Mouse (Mus musculus) forebrain, embryonic 10.5 days (tissue): ENCODE results near the gene Prss57. TPM values are rescaled to one million over a fixed set of nuclear protein-coding genes. Genes with fewer than 3 reads are reported as not detected.

Experiments
- DNase-seq: peaks from one replicate; pipeline ENCODE4 v3.0.0-alpha.2; 2017; ENCODE audit warnings: low spot score; ENCODE audit errors: extremely low spot score
- H3K27ac ChIP-seq: fragments of 300-500 bp; sonication (generic); 2 replicates; pipeline ENCODE4 v1.5.1; 2016; ENCODE audit warnings: mild to moderate bottlenecking
- H3K27me3 ChIP-seq: fragments of 300-500 bp; sonication (generic); 2 replicates; pipeline ENCODE4 v1.6.1; 2016; ENCODE audit warnings: mild to moderate bottlenecking; ENCODE audit not compliant: poor library complexity, severe bottlenecking
- H3K36me3 ChIP-seq: fragments of 300-500 bp; sonication (generic); replicated peaks from 2 replicates; pipeline ENCODE4 v1.6.1; 2016; ENCODE audit warnings: mild to moderate bottlenecking, moderate library complexity
- H3K4me1 ChIP-seq: fragments of 300-500 bp; sonication (generic); 2 replicates; pipeline ENCODE4 v1.6.1; 2016
- H3K4me3 ChIP-seq: fragments of 300-500 bp; sonication (generic); 2 replicates; pipeline ENCODE4 v1.5.1; 2016; ENCODE audit warnings: mild to moderate bottlenecking, moderate library complexity
- H3K9me3 ChIP-seq: fragments of 300-500 bp; sonication (generic); 2 replicates; pipeline ENCODE4 v1.6.1; 2016; ENCODE audit warnings: mild to moderate bottlenecking, moderate library complexity
- WGBS: fragments of 180-500 bp; shearing (Covaris S2); methylation state at CpG from one replicate; pipeline ENCODE4 v1.1.7; 2016; 5-methylcytosine and 5-hydroxymethylcytosine counted together
- polyA plus RNA-seq: library from polyadenylated mRNA; unstranded; fragments of >200 nt; fragmentation: Nextera tagmentation; extraction: Ambion mirVana; gene quantifications from 2 replicates; pipeline ENCODE4 v1.2.1, GENCODE M21; 2016

Prss57 gene
- polyA plus RNA-seq, 1 experiment from 2014 or later, result not detected

DNA sequence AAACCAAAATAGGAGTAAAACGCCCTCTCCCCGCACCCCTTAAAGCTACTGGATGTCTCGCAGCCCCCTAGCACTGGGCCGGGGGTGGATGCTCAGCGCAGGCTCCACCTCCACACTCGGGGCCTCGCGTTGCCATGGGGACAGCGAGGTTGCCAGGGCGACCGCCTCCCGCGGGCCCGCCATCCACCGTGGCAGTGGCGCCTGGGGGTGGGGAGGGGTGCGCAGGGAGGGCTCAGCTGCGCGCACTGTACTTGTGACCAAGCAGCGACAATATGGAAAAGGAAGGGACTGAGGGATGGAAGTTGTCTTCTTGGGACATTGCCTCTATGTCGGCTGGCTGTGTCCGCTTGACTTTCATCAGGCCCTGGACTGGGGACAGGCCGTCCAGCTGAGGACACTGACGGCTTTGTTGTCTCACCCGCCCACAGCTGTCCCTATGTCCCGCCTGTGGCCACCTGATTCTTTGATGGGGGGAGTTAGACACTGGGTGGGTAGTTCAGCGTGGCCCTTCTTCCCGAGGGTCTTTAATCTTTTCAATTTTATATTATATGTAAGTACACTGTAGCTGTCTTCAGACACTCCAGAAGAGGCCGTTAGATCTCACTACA lies 13.1 kb upstream of the Prss57 start:
- H3K9me3 ChIP-seq, result no peaks in the 10 kb centered on the region
- peaks cover 41% of the 10 kb centered on the region for H3K36me3 ChIP-seq
- H3K4me1 ChIP-seq, result peaks cover 83% of the 10 kb centered on the region
- peak overlapping the region; percentile 45 for H3K4me3 ChIP-seq
- 6% methylated on average over 29 of the region's 29 CpGs for WGBS
- peak; percentile 92 for DNase-seq
- H3K27ac ChIP-seq, result peak overlapping the region; percentile 90
- no peaks in the 10 kb centered on the region for H3K27me3 ChIP-seq

DNA sequence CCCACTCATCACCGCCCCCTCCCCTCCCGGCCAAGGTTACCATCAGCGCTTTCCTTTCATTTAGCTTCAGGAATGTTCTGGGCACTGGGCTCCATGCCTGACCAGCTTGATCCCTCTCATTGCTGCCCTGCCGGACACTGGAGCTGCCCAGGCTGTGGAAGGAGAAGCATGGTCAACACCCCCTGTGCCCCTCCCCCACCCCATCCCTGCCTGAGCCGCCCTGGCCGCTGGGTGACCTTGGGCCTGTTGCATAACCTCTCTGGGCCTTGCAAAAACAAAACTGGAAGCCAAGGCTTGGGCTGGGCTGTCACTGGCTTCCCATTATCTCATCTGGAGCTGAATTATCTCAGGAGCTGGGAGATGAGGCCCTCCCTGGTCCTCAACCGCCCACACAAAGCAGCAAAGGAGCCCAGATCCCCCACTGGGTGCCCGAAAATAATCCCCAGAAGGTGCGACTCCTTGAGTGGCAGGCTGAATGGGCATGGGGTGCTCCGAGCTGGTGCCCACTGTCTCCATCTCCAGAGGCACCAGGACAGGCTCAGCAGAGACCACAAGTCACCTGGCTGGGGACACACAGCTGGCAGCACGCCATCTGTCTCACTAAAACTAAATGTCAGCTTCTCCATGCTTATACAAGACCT lies 11.7 kb upstream of the Prss57 start:
- Histone ChIP-seq H3K4me1 (peaks cover 74% of the 10 kb centered on the region), H3K27ac (peak overlapping the region; percentile 90), H3K27me3 (no peaks in the 10 kb centered on the region), H3K9me3 (no peaks in the 10 kb centered on the region), H3K36me3 (peaks cover 28% of the 10 kb centered on the region), H3K4me3 (peak overlapping the region; percentile 13; the same call in 1 of the 2 replicates)
- no peak for DNase-seq
- 35% methylated on average over 11 of the region's 11 CpGs for WGBS

DNA sequence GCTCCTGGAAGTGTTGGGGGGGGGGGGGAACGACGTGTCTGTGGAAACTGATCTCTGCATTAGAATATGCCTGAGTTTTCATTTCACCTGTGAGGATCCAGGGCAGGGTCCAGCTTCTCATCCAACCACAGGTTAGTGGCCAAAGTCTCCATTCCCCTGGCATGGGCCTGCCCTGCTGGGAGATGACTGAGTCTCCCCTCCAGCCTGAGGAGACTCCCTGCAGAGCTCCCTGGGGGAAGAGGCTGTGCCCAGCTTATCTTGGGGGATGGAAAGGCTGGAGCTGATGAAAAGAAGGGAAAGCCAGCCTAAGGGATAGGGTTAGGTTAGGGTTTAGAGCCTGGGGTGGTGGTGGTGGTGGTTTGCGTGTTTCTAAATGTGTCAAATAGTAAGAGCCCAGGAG lies 11.1 kb upstream of the Prss57 start:
- 16% methylated on average over 3 of the region's 3 CpGs for WGBS
- Histone ChIP-seq H3K4me1 (peaks cover 74% of the 10 kb centered on the region), H3K9me3 (no peaks in the 10 kb centered on the region), H3K36me3 (peaks cover 27% of the 10 kb centered on the region), H3K27ac (peak overlapping the region; percentile 90), H3K27me3 (no peaks in the 10 kb centered on the region), H3K4me3 (peak overlapping the region; percentile 13; the same call in 1 of the 2 replicates)
- DNase-seq, result no peak

DNA sequence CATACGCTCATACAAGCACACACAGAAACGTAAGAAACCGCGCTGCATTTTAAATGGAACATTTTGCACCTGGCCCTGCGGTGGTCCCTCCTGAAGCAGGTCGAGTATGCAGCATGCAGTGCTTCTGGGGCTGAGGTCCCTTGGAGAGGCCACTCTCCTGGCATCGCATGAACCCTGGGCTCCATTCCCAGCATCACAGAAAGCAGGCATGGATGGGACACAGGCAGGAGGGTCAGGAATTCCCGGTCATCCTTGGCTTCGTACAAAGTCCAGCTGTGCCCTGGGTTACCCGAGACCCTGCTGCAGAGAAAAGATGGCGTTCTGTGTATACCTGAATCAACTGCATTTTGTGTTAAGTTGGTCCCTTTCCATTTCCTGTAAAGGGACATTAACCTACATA lies 9.7 kb upstream of the Prss57 start:
- H3K9me3 ChIP-seq, result no peaks in the 10 kb centered on the region
- no peak overlapping the region for H3K27ac ChIP-seq
- H3K4me3 ChIP-seq, result no peak overlapping the region; the same call in 1 of the 2 replicates
- peaks cover 29% of the 10 kb centered on the region for H3K36me3 ChIP-seq
- DNase-seq, result no peak
- H3K27me3 ChIP-seq, result no peaks in the 10 kb centered on the region
- 89% methylated on average over 11 of the region's 11 CpGs for WGBS
- peaks cover 70% of the 10 kb centered on the region for H3K4me1 ChIP-seq

DNA sequence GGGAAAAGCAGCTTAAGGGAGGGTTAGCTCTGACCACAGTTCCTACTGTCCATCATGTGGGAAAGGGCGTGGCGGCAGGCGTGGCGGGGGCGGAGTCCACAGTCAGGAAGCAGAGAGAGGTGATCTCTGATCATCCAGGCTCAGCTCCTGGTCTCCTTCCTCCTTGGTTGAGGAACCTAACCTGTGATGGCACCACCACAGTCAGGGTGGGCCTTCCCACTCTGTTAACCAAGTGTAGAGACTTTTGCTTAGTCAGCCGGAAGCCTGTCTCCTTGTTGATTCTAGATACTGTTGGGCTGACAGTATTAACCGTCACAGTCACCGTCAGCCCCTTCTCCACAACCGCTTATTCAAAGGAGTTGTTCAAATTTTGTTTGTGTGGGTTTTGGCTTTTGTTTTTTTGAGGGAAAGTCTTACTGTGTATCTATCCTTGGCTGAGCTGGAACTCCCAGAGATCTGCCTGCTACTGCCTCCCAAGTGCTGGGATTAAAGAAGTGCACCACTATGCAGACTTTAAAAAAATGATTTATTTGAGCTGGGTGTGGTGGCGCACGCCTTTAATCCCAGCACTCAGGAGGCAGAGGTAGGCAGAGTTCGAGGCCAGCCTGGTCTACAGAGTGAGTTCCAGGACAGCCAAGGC lies 7.6 kb upstream of the Prss57 start:
- no peaks in the 10 kb centered on the region for H3K9me3 ChIP-seq
- H3K36me3 ChIP-seq, result peaks cover 29% of the 10 kb centered on the region
- WGBS, result 95% methylated on average over 12 of the region's 12 CpGs
- H3K27me3 ChIP-seq, result no peaks in the 10 kb centered on the region
- H3K4me1 ChIP-seq, result peaks cover 68% of the 10 kb centered on the region
- H3K27ac ChIP-seq, result no peak overlapping the region
- no peak for DNase-seq
- H3K4me3 ChIP-seq, result no peak overlapping the region

DNA sequence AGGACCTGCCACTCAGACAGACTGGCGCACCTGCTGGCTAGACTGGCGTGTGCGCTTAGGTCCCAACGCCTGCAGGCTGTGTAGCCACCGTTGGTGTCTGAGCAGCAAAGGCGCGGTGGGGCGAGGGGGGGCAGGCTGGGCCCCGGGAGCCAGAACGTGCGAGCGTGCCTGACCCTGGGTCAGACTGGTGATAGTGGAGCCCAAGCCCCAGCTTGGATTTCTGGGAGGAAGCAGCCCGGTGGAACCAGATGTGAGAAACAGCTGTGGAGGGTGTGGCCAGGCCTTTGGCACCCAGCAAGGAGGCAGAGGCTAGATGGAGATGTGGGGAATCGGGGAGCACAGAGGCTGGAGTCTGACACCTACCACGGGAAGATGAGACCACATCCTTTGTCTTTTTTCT lies 6.6 kb upstream of the Prss57 start:
- peaks cover 64% of the 10 kb centered on the region for H3K4me1 ChIP-seq
- H3K4me3 ChIP-seq, result peak overlapping the region; percentile 19; the same call in 1 of the 2 replicates
- H3K27me3 ChIP-seq, result 0 out of 2 replicates have a peak, but pooled peaks cover 6% of the 10 kb centered on the region
- no peak for DNase-seq
- H3K27ac ChIP-seq, result peak overlapping the region; percentile 52; the same call in 1 of the 2 replicates
- no peaks in the 10 kb centered on the region for H3K9me3 ChIP-seq
- peaks cover 29% of the 10 kb centered on the region for H3K36me3 ChIP-seq
- 68% methylated on average over 15 of the region's 15 CpGs for WGBS

DNA sequence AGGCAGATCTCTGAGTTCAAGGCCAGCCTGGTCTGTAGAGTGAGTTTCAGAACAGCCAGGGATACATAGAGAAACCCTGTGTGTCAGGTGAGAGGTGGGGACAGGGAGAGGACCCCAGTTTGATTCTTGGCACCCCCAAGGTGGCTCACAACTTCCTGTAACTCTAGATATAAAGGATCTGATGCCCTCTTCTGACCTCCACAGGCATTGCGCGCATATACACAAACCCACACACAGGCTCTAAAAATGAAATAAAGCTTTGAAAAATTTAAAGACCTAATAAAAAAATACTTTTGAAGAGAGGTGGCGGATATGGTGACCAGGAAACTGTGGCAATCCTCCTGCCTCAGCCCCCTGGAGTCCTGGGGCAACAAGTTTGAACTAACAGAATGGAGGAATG lies 5.1 kb upstream of the Prss57 start:
- no peak for DNase-seq
- H3K27ac ChIP-seq, result no peak overlapping the region
- peak overlapping the region; percentile 14; the same call in 1 of the 2 replicates for H3K4me3 ChIP-seq
- 95% methylated on average over 3 of the region's 3 CpGs for WGBS
- H3K9me3 ChIP-seq, result no peaks in the 10 kb centered on the region
- 0 out of 2 replicates have a peak, but pooled peaks cover 6% of the 10 kb centered on the region for H3K27me3 ChIP-seq
- H3K4me1 ChIP-seq, result peaks cover 50% of the 10 kb centered on the region
- H3K36me3 ChIP-seq, result peaks cover 27% of the 10 kb centered on the region

DNA sequence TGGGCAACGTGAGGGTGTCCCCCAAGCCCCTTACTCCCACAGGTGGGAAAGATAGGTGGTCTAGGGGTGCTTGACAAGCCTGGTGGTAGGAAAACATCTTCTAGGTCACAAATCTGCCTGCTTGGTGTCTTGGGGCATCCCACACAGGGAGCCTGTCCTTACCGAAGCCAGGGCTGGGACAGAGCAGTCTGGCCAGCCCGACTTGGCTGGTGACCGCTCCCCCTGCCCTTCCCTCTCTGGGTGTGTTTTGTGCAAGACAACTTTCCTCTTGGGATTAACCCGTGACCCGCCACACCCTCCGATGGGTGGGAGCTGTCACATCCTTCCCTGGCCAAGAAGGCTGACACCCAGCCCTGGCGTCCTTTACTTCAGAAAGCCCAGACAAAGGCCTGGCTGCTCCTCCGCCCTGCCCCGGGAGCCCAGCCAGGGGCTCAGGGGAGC lies 3.8 kb upstream of the Prss57 start:
- no peaks in the 10 kb centered on the region for H3K9me3 ChIP-seq
- H3K27me3 ChIP-seq, result 0 out of 2 replicates have a peak, but pooled peaks cover 6% of the 10 kb centered on the region
- DNase-seq, result no peak
- WGBS, result 6% methylated on average over 10 of the region's 10 CpGs
- H3K36me3 ChIP-seq, result peaks cover 16% of the 10 kb centered on the region
- peak overlapping the region; percentile 88 for H3K4me3 ChIP-seq
- peaks cover 42% of the 10 kb centered on the region for H3K4me1 ChIP-seq
- H3K27ac ChIP-seq, result peak overlapping the region; percentile 97

DNA sequence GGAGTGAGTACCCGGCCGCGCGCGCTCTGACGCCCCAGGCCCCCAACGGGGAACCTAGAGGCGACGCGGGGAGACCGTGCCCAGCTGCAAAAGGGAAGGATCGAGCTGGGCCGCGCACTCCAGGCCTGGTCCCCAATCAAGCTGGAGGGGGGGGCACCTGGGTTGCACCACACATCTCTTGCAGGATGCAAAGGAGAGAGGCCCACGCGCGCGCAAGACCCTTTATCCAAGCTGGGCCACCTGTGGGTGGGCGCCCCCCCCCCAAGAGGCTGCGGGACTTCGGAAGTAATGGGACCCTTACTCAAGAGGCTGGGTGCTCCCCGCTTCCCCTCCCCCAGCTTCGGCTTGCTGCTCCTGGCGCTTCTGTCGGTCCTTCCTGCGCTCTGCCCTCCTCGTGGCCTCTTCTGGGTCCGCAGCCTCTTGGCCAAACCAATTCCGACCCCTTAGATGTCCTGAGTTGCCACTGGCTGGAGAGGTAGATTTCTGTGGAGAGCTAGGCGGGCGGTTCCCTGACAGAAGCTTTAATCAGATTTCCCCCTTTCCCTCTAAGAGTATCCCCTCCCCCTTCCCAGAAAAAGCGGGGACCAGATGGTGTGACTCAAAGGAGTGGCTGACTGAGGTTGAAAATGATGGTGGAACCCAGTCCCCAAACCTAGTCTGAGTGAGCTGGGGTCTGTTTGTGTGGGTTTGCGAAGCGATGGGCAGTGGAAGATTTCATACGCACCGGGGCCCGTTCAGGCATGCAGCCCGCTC lies 3.2 kb upstream of the Prss57 start:
- peak; percentile 63 for DNase-seq
- H3K9me3 ChIP-seq, result no peaks in the 10 kb centered on the region
- WGBS, result 2% methylated on average over 37 of the region's 38 CpGs
- peaks cover 12% of the 10 kb centered on the region for H3K36me3 ChIP-seq
- H3K4me3 ChIP-seq, result peak overlapping the region; percentile 88
- peak overlapping the region; percentile 97 for H3K27ac ChIP-seq
- H3K27me3 ChIP-seq, result 0 out of 2 replicates have a peak, but pooled peaks cover 6% of the 10 kb centered on the region
- H3K4me1 ChIP-seq, result peaks cover 42% of the 10 kb centered on the region

DNA sequence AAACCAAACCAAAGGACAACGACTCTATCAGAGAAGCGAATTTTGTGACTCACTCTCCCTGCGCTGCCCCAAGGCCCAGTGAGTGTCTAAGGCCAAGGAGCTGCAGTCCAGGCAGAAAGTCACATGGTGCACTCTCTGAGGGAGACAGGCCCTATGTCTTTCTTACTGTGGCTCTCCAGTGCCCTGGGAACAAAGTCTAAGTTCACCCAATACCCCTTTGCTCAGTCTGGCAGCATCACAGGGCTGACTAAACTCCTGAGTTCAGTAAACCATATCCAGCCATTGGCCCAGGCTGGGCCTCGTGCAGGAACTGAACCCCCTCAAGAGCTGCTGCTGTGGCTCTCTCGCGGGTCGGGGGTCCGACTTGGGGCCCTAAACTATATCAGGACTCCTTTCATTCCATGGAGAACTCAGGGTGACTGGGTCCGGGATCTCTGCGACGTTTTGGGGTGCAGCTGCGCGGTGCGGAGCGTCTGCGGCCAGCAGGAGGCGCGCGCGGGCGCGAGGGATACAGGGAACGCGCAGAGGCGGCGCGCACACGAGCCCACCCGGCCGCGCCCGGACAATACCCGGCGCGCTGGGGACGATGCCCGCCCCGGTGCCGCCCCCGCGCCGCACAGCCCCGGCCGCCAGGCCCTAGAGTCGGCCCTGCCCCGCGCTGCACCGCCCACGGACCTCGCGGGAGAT lies 2.4 kb upstream of the Prss57 start, which contains the start of gene Palm:
Palm (plus strand) TSS at position 522 of the 687 bp plus-strand sequence.
- peaks cover 42% of the 10 kb centered on the region for H3K4me1 ChIP-seq
- DNase-seq, result peak; percentile 72
- H3K4me3 ChIP-seq, result peak within 1 kb of the TSS; percentile 88
- H3K27ac ChIP-seq, result peak within 1 kb of the TSS; percentile 97
- H3K27me3 ChIP-seq, result 0 out of 2 replicates have a peak, but pooled peaks cover 6% of the 10 kb centered on the region
- H3K9me3 ChIP-seq, result no peaks in the 10 kb centered on the region
- H3K36me3 ChIP-seq, result peaks cover 12% of the 10 kb centered on the region
- 5% methylated on average over 49 of the region's 51 CpGs for WGBS

DNA sequence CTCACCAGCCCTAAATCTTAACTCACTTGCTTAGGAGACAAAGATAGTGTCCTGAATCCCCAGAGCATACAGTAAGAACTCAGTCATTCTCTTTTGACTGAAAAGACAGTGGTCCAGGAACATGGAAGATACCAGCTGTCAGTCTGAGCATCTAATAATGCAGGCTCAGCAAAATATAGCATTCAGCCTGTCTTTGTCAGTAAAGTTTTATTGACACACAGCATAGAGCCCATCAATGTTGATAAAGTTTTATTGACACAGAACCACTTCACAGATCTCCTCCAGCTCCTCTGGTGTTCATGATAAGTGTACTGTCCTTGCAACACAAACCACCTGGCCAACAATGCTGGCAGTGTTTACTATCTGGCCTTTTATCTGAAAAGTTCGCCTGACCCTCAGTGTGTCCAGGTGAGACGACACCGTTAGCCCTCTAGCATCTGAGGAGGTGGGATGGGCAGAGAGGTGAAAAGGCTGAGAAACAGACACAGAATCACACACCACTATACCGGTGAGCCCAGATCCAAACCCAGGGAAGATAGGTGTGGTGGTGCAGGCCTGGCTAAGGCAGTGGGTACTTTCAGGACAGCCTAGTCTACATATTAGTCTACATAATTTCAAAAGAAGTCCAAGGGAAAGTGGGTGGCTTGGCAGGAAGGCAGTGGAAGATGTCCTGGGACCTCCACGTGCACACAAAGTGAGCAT lies 1.7 kb upstream of the Prss57 start:
- peaks cover 12% of the 10 kb centered on the region for H3K36me3 ChIP-seq
- H3K9me3 ChIP-seq, result no peaks in the 10 kb centered on the region
- peak overlapping the region; percentile 97; the same call in 1 of the 2 replicates for H3K27ac ChIP-seq
- 0 out of 2 replicates have a peak, but pooled peaks cover 7% of the 10 kb centered on the region for H3K27me3 ChIP-seq
- no peak for DNase-seq
- peaks cover 41% of the 10 kb centered on the region for H3K4me1 ChIP-seq
- 83% methylated on average over 5 of the region's 5 CpGs for WGBS
- H3K4me3 ChIP-seq, result peak overlapping the region; percentile 88
